Mouse (Mus musculus) embryonic facial prominence, embryonic 13.5 days (tissue): Measurements from ENCODE around the gene Aicda. TPM values are rescaled to one million over a fixed set of nuclear protein-coding genes. Genes with fewer than 3 reads are reported as not detected.
"Not testable (repeated sequence)": the region's sequence is repeated elsewhere in the genome, so short reads cannot be mapped to it uniquely, and the experiment has no call there.

Experiments
- ATAC-seq: fragments of 200-750 bp; cut with Nextera tagmentation; 2 replicates; pipeline ENCODE4 v1.8.0; 2017; ENCODE audit warnings: low read depth; ENCODE audit not compliant: insufficient number of reproducible peaks, insufficient read depth, low FRiP score, low TSS enrichment
- H3K27ac ChIP-seq: fragments of 300-500 bp; sonication (generic); 2 replicates; pipeline ENCODE4 v1.5.1; 2015; ENCODE audit warnings: moderate library complexity, mild to moderate bottlenecking, inconsistent platforms
- H3K27me3 ChIP-seq: fragments of 300-500 bp; sonication (generic); 2 replicates; pipeline ENCODE4 v1.6.1; 2015; ENCODE audit warnings: mild to moderate bottlenecking, inconsistent platforms
- H3K36me3 ChIP-seq: fragments of 300-500 bp; sonication (generic); 2 replicates; pipeline ENCODE4 v1.6.1; 2015; ENCODE audit warnings: mild to moderate bottlenecking, inconsistent platforms
- H3K4me1 ChIP-seq: fragments of 300-500 bp; sonication (generic); 2 replicates; pipeline ENCODE4 v1.6.1; 2015; ENCODE audit warnings: inconsistent platforms
- H3K4me2 ChIP-seq: fragments of 300-500 bp; sonication (generic); 2 replicates; pipeline ENCODE4 v1.6.1; 2015; ENCODE audit warnings: moderate library complexity, mild to moderate bottlenecking, inconsistent platforms
- H3K4me3 ChIP-seq: fragments of 300-500 bp; sonication (generic); 2 replicates; pipeline ENCODE4 v1.5.1; 2015; ENCODE audit warnings: mild to moderate bottlenecking, inconsistent platforms
- H3K9ac ChIP-seq: fragments of 300-500 bp; sonication (generic); 2 replicates; pipeline ENCODE4 v1.6.1; 2015; ENCODE audit warnings: mild to moderate bottlenecking, inconsistent platforms
- H3K9me3 ChIP-seq: fragments of 300-500 bp; sonication (generic); 2 replicates; pipeline ENCODE4 v1.6.1; 2016; ENCODE audit warnings: inconsistent platforms
- WGBS: fragments of 180-500 bp; shearing (Covaris S2); methylation state at CpG from one replicate; pipeline ENCODE4 v1.1.7; 2015; ENCODE audit warnings: mixed read lengths; 5-methylcytosine and 5-hydroxymethylcytosine counted together
- polyA plus RNA-seq: library from polyadenylated mRNA; unstranded; fragments of >200 nt; fragmentation: Nextera tagmentation; extraction: Ambion mirVana; gene quantifications from 2 replicates; pipeline ENCODE4 v1.2.1, GENCODE M21; 2015

Gene Aicda
- 0.11 TPM in 1 of 2 replicates, not detected in the other for polyA plus RNA-seq

DNA sequence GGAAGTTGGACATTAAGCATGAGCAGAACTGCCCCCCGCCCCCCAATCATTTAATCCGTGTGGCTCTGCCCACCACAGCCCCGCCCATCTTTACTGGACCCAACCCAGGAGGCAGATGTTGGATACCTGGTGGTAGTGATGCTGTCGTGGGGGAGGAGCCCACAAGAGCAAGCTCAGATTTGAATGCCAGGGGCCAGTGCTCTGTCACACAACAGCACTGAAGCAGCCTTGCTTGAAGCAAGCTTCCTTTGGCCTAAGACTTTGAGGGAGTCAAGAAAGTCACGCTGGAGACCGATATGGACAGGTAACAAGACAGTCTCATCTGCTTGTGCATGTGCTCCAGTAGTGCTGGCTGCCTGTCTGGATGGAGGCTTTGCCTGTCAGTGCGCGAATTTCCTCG lies at the start of gene Aicda:
Gene Aicda, plus strand, starts transcription at position 196 of the 400 bp plus-strand sequence.
- Histone ChIP-seq H3K4me2 (no peak within 1 kb of the TSS), H3K9ac (no peak within 1 kb of the TSS), H3K9me3 (no peaks in the 10 kb centered on the region), H3K4me3 (no peak within 1 kb of the TSS), H3K27me3 (peaks cover 15% of the 10 kb centered on the region), H3K27ac (no peak within 1 kb of the TSS), H3K36me3 (no peaks in the 10 kb centered on the region), H3K4me1 (no peaks in the 10 kb centered on the region)
- ATAC-seq: no peak
- 53% methylated on average over 9 of the region's 9 CpGs for WGBS

DNA sequence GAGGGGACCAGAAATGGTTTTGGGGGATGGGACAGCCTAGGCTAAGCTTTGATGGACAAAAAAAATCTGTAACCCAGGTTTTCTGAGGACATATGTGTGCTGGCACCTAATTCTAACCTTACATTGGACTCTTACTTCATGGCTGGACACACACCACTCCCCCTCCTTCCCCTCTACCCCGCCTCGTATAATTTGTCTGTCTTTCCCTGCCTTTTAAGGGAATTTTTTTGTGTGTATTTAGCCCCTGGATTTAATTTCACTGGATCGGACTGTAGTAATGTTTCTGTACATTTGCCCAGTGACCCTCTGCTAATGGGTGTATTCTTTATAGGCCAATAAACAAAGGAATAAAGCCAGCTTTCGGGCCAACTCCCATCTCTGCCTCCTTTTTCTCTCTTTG lies 48.6 kb upstream of the Aicda start:
- WGBS: 60% methylated on average over 4 of the region's 4 CpGs
- H3K4me3 ChIP-seq: no peak overlapping the region
- ATAC-seq: no peak
- no peak overlapping the region for H3K27ac ChIP-seq
- no peaks in the 10 kb centered on the region for H3K36me3 ChIP-seq
- H3K27me3 ChIP-seq: no peaks in the 10 kb centered on the region
- peaks cover 6% of the 10 kb centered on the region for H3K4me1 ChIP-seq
- H3K9ac ChIP-seq: no peak overlapping the region
- H3K9me3 ChIP-seq: no peaks in the 10 kb centered on the region
- no peak overlapping the region for H3K4me2 ChIP-seq

DNA sequence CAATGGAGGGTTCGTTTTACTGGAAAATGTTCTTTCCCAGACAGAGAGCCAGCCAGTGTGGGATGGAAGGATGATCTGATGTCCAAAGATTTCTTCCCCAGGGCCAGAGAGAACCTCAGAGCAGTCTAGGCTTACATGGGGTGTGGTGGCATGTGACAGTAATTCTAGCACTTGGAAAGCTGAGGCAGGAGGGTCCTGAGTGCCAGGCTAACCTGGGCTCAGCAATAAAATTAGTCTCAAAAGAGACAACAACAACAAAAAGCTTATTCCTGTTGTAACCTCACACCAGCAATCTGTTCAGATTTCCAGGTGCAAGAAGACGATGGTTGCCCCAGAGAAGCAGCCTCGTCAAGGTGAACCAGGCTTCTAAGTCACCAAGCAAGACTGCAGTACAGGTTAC lies 48.1 kb upstream of the Aicda start, which contains the start of gene Mfap5:
Gene Mfap5, plus strand, starts transcription at position 301 of the 400 bp plus-strand sequence.
- no peak for ATAC-seq
- Histone ChIP-seq H3K4me1 (peaks cover 6% of the 10 kb centered on the region), H3K4me2 (no peak within 1 kb of the TSS), H3K27me3 (no peaks in the 10 kb centered on the region), H3K9ac (no peak within 1 kb of the TSS), H3K9me3 (no peaks in the 10 kb centered on the region), H3K36me3 (no peaks in the 10 kb centered on the region), H3K4me3 (no peak within 1 kb of the TSS), H3K27ac (no peak within 1 kb of the TSS)
- 87% methylated on average over 3 of the region's 3 CpGs for WGBS

DNA sequence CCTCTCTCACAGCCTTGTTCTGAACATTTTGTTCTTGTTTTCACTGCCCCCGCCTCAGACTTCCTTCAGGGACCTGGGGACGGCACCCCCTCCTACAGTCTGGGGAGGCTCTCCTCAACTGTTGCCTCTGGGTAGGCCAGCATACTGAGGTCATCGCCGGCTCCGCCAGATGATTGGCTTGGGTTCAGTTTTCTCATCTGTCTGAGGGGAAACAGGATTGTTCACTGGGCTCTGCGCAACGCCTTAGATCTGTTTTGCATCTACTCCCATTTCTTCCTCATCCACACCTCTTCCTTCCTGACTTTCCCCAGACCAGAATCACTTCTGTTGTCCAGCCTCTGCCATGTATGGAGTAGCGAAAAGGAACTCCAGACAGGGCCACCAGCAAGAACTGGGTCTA lies 45.1 kb upstream of the Aicda start:
- Histone ChIP-seq H3K9me3 (no peaks in the 10 kb centered on the region), H3K36me3 (no peaks in the 10 kb centered on the region), H3K9ac (no peak overlapping the region), H3K4me3 (no peak overlapping the region), H3K27me3 (no peaks in the 10 kb centered on the region), H3K4me2 (no peak overlapping the region), H3K27ac (no peak overlapping the region), H3K4me1 (peaks cover 6% of the 10 kb centered on the region)
- ATAC-seq: no peak
- 55% methylated on average over 8 of the region's 8 CpGs for WGBS

DNA sequence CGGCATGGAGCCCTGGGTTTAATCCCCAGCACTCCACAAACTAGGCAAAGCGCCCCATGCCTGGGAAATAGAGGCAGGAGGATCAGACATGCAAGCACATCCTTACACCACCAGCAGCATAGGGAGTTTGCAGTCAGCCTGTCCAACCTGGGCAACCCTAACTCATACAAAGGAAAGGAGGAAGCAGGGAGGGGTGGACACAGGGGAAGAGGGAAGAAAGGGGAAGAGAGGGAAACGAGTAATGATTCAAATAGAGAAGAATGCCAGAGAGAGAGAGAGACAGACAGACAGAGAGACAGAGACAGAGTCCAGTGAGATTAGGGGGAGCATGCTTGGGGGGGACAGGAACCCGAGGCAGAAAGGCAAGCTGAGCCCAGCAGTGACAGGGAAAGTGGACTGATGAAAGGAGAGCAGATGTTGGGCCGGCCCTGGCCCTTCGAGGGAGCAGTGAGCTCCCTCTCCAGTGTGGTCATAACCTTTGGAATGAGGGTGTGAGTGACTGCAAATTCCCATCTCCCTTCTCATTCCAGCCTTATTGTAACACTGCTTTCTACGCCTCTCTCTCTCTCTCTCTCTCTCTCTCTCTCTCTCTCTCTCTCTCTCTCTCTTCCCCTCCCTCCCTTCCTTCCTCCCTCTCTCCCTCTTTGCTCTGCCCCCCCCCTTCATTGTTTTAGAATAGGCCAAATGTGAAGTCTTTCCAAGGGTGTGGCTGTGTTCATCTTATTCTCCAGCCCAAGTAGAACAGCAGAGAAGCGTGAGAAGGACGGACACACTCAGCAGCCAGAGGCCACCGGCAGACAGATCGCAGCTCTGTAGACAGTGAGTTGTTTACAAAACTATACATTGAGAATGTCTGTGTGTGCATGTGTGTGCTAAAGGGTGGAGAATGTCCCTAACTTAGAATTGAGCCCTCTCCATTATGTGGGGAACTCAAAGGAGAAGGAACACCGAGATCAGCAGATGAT lies 40.4 kb upstream of the Aicda start:
- Histone ChIP-seq H3K4me2 (no peak overlapping the region), H3K9ac (no peak overlapping the region), H3K9me3 (no peaks in the 10 kb centered on the region), H3K4me3 (no peak overlapping the region), H3K36me3 (no peaks in the 10 kb centered on the region), H3K27ac (no peak overlapping the region), H3K4me1 (peaks cover 6% of the 10 kb centered on the region), H3K27me3 (no peaks in the 10 kb centered on the region)
- ATAC-seq: no peak
- WGBS: 57% methylated on average over 11 of the region's 12 CpGs

DNA sequence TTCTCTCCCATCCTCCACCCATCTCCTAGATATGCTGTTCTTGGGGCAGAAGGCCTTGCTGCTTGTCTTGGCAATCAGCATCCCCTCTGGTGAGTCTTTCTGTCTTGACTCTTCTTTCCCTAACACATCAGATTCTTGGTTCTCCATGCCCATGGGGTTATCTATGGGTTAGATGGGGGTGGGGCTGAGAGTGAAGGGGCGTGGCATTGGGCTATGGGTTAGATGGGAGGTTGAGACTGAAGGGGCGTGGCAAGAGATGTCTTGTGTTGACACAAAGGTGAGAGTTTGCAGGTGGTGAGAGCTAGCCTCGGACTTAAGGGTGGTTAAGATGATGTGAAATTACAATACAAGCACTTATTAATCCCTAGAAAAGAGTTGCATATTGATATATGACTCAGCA lies 39.3 kb upstream of the Aicda start:
- no peak overlapping the region for H3K4me3 ChIP-seq
- H3K27me3 ChIP-seq: no peaks in the 10 kb centered on the region
- H3K4me2 ChIP-seq: no peak overlapping the region
- no peak for ATAC-seq
- H3K9ac ChIP-seq: no peak overlapping the region
- no peaks in the 10 kb centered on the region for H3K36me3 ChIP-seq
- H3K27ac ChIP-seq: no peak overlapping the region
- no peaks in the 10 kb centered on the region for H3K9me3 ChIP-seq
- H3K4me1 ChIP-seq: no peaks in the 10 kb centered on the region
- WGBS: 75% methylated on average over 3 of the region's 3 CpGs

DNA sequence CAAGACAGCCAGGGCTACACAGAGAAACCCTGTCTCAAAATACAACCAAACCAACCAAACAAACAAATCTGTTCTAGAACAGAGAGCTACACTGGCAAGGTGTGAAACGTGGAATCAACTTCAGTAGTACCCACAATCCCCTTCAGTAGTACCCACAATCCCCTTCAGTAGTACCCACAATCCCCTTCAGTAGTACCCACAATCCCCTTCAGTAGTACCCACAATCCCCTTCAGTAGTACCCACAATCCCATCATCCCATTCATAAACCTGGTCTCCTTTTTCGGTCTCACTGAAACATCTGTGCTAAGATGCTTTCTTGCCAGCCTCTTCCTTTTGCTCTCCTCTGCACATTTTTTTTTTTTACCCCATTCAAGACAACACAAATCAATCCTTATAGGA lies 37.8 kb upstream of the Aicda start:
- not testable (repeated sequence) for H3K4me3 ChIP-seq, H3K27ac ChIP-seq, H3K9me3 ChIP-seq, H3K27me3 ChIP-seq, H3K36me3 ChIP-seq, ATAC-seq, H3K4me1 ChIP-seq, H3K9ac ChIP-seq, H3K4me2 ChIP-seq
- 93% methylated on average over 2 of the region's 2 CpGs for WGBS

DNA sequence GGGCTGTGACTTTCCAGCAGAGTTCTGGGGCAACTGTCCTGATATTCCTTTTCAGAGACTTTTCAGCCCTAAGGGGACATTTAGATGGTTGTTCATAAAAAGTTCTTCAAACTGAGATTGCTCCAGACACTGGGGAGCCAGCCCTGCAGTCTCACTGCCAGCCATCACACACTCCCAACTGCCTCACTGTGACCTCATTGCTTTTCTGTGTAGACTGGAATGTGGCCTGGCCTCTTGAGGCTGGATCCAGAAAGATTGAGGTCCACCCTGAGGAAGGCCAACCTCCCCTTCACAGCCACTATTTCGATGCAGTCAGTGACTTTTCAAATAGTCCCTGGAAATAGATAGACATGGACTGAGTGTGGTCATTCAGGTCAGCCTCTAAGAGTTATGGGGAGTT lies 35.9 kb upstream of the Aicda start:
- 82% methylated on average over 1 of the region's 1 CpGs for WGBS
- no peak for ATAC-seq

DNA sequence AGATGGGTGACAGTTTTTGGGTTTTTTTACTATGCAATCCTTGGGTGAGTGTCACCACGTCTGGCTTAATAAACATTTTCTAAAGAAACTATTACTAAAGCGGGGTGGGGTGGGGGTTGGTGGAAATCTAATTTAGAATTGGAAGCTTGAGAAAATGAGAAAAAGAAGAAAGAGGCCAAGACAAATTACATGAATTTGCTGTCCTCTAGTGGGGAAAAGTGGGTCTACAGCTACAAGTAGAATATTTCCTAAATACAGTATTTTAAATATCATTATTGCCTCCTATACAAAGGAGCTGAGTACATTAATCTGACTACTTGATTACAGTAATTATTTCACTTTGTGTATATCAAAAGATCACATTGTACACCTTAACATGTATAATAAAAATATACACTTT lies 34.2 kb upstream of the Aicda start:
- H3K4me1 ChIP-seq: no peaks in the 10 kb centered on the region
- no peaks in the 10 kb centered on the region for H3K9me3 ChIP-seq
- H3K4me2 ChIP-seq: no peak overlapping the region
- no peak overlapping the region for H3K27ac ChIP-seq
- H3K9ac ChIP-seq: no peak overlapping the region
- no peak for ATAC-seq
- WGBS: 18% methylated on average over 2 of the region's 2 CpGs
- H3K4me3 ChIP-seq: no peak overlapping the region
- H3K27me3 ChIP-seq: no peaks in the 10 kb centered on the region
- no peaks in the 10 kb centered on the region for H3K36me3 ChIP-seq

More for the DNA sequence above, 35.9 kb upstream of the Aicda start:
- Histone ChIP-seq H3K9ac (no peak overlapping the region), H3K9me3 (no peaks in the 10 kb centered on the region), H3K4me1 (no peaks in the 10 kb centered on the region), H3K27ac (no peak overlapping the region), H3K4me2 (no peak overlapping the region), H3K4me3 (no peak overlapping the region), H3K36me3 (no peaks in the 10 kb centered on the region), H3K27me3 (no peaks in the 10 kb centered on the region)

DNA sequence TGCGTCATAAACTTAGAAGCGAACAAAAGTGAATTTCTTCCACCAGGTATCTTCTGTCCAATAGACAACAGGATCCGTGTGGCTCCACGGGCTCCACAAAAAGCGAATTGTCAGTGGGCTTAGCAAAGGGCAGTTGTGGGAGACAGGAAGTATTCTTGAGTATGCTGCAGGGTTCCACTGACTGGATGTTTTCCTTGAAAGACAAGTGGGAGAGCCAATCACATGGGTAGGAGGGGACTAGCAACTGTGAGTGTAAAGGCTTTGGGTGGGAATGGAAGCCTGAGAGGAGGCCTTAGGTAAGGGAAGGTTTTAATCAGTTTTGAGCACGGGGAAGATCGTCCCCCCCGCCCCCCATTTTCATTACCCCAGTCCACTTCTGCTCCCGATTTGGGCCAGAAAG lies 31.0 kb upstream of the Aicda start:
- H3K9ac ChIP-seq: no peak overlapping the region
- no peaks in the 10 kb centered on the region for H3K27me3 ChIP-seq
- H3K4me3 ChIP-seq: no peak overlapping the region
- WGBS: 62% methylated on average over 9 of the region's 9 CpGs
- H3K4me2 ChIP-seq: peak overlapping the region; percentile 17; the same call in 1 of the 2 replicates
- no peak overlapping the region for H3K27ac ChIP-seq
- H3K36me3 ChIP-seq: no peaks in the 10 kb centered on the region
- H3K4me1 ChIP-seq: no peaks in the 10 kb centered on the region
- no peak for ATAC-seq
- no peaks in the 10 kb centered on the region for H3K9me3 ChIP-seq

DNA sequence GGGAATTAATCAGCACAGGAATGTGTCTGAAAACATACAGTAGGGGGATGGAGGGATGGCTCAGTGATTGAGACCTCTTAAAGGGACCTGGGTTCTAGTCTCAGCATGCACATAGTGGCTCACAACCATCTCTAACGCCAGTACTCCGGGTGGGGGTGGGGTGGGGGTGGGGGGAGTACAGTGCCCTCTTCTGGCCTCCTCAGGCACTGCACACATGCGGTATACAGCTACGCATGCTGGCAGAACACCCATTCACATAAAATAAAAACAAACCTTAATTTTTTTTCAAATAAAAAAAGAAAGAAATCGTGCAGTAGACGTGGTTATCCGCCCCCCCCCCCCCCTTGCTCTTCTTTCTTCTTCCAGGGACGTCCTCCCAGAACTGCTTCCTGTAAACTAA lies 30.3 kb upstream of the Aicda start:
- Histone ChIP-seq H3K9ac (no peak overlapping the region), H3K4me1 (no peaks in the 10 kb centered on the region), H3K4me3 (no peak overlapping the region), H3K4me2 (no peak overlapping the region), H3K27ac (no peak overlapping the region), H3K36me3 (no peaks in the 10 kb centered on the region), H3K27me3 (no peaks in the 10 kb centered on the region), H3K9me3 (no peaks in the 10 kb centered on the region)
- WGBS: 86% methylated on average over 8 of the region's 8 CpGs
- ATAC-seq: no peak

DNA sequence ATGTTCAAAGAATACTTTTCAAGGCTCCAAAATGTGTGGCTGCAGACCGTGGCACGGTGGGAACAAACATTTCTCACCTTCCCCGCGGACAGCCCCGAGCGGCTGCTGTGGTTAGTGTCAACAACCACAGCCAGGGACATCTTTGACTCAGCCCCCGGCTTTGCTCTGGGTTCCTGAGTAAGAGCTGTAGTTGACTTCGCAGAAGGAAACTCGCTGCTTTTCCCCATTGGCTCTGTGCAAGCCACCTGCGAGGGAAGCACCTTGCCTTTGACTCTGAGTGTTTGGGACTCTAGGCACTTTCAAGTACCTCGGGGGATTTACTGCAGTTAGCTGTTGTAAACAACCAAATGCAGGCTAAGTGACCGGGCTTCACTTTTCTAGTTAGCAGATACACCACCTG lies 26.0 kb upstream of the Aicda start:
- H3K9ac ChIP-seq: no peak overlapping the region
- no peaks in the 10 kb centered on the region for H3K9me3 ChIP-seq
- ATAC-seq: no peak
- H3K36me3 ChIP-seq: no peaks in the 10 kb centered on the region
- no peak overlapping the region for H3K4me3 ChIP-seq
- WGBS: 68% methylated on average over 12 of the region's 12 CpGs
- H3K27me3 ChIP-seq: no peaks in the 10 kb centered on the region
- no peaks in the 10 kb centered on the region for H3K4me1 ChIP-seq
- H3K4me2 ChIP-seq: no peak overlapping the region
- H3K27ac ChIP-seq: no peak overlapping the region
